Mouse (Mus musculus) testis, adult 2 months (tissue): ENCODE results near the gene Tmub1. TPM values are rescaled to one million over a fixed set of nuclear protein-coding genes. Genes with fewer than 3 reads are reported as not detected.
A peak's percentile ranks its signal among the peaks of the same experiment; 100 is the strongest.

ENCODE experiments used
- H3K27ac ChIP-seq: fragments of 200-500 bp; 2 replicates; pipeline ENCODE4 v1.5.1; 2012; ENCODE audit warnings: low read depth, low read length; ENCODE audit not compliant: control insufficient read depth, insufficient read depth
- H3K27me3 ChIP-seq: fragments of 200-500 bp; 2 replicates; pipeline ENCODE4 v1.6.1; 2012; ENCODE audit warnings: mild to moderate bottlenecking, low read length, moderate library complexity; ENCODE audit not compliant: control insufficient read depth, insufficient read depth
- H3K36me3 ChIP-seq: fragments of 200-500 bp; 2 replicates; pipeline ENCODE4 v1.6.1; 2012; ENCODE audit warnings: mild to moderate bottlenecking, low read length; ENCODE audit not compliant: control insufficient read depth, insufficient read depth
- H3K4me1 ChIP-seq: fragments of 200-500 bp; 2 replicates; pipeline ENCODE4 v1.6.1; 2012; ENCODE audit warnings: low read length; ENCODE audit not compliant: control insufficient read depth, insufficient read depth
- H3K4me3 ChIP-seq: fragments of 200-500 bp; 2 replicates; pipeline ENCODE4 v1.5.1; 2012; ENCODE audit warnings: low read depth, mild to moderate bottlenecking, low read length, moderate library complexity, mixed read lengths; ENCODE audit not compliant: control insufficient read depth
- CTCF ChIP-seq: fragments of 200-500 bp; IDR thresholded peaks from 2 replicates; pipeline ENCODE4 v1.5.1; 2012; ENCODE audit warnings: low read depth, mild to moderate bottlenecking, inconsistent platforms, low read length, moderate library complexity; ENCODE audit not compliant: control insufficient read depth, insufficient read depth, insufficient replicate concordance
- POLR2A ChIP-seq: fragments of 200-500 bp; IDR thresholded peaks from 2 replicates; pipeline ENCODE4 v1.6.1; 2012; ENCODE audit warnings: low read depth, mild to moderate bottlenecking, inconsistent platforms, low read length, moderate library complexity; ENCODE audit not compliant: control insufficient read depth
- polyA plus RNA-seq: library from polyadenylated mRNA; depleted of rRNA; stranded (reverse); fragments of >200 nt; gene quantifications from 2 replicates; pipeline ENCODE4 v1.2.3, GENCODE M21; 2012

The Tmub1 gene
- polyA plus RNA-seq, 1 experiment, result 5.7 TPM

DNA sequence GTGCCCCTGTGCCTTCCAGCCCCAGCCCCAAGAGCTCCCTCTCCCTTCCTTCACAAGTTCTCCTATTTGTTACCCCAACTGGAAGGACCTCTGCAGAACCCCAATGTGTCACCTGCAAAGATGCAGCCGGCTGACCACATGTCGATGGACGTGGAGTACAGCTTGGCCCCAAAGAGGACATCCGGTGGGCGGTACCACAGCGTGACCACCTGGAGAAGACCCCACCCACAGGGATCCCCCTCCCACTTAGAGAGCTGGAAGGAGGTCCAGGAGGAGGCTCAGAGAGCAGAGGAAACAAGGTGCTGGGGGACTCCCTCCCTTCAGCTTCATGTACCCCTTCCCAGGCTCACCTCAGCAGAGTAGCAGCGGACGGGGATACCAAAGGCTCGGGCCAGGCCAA is 27.3 kb downstream of the Tmub1 start:
- Histone ChIP-seq H3K27me3 (no peaks in the 10 kb centered on the region), H3K4me3 (no peak overlapping the region), H3K27ac (no peak overlapping the region), H3K36me3 (no peaks in the 10 kb centered on the region), H3K4me1 (peaks cover 13% of the 10 kb centered on the region)
- no peak for TF ChIP-seq CTCF
- no peak for TF ChIP-seq POLR2A

DNA sequence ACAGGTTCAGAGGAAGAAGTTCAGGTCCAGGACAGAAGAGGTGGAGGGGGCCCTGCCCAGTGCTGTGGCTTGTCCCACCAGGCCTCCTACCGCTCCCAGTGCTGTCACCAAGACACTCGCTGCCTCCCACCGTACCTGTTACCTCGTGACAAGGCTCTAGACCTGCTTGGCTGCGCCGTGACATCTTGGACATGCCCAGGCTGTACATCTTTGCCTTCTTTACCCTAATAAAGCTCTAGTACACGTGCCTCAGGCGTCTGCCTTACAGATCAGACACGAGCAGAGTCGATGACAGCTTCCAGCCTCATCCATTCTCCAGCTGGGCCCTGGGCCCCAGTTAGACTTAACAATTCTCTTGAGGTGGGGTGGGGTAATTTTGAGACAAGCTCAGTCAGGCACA is 30.1 kb downstream of the Tmub1 start:
- Histone ChIP-seq H3K4me3 (no peak overlapping the region), H3K27me3 (no peaks in the 10 kb centered on the region), H3K4me1 (0 out of 2 replicates have a peak, but pooled peaks cover 2% of the 10 kb centered on the region), H3K27ac (no peak overlapping the region), H3K36me3 (no peaks in the 10 kb centered on the region)
- TF ChIP-seq POLR2A (no peak), CTCF (no peak)

DNA sequence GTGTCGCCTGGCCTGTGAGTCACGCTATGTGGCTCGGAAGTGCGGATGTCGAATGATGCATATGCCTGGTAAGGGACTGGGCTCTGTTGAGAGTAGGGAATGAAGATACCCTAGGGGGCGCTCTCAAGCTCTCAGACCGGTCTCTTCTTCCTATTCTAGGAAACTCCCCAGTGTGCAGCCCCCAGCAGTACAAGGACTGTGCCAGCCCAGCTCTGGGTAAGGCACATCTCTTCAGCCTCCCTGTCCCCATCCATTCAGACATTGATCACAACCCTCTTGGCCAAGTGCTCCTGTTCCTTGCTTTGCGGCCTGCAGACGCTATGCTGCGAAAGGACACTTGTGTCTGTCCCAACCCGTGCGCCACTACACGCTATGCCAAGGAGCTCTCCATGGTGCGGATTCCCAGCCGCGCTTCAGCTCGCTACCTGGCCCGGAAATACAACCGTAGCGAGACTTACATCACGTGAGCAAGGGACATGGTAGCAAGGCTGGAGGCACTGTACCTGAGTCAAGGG is 31.4 kb downstream of the Tmub1 start:
- no peak overlapping the region for H3K4me3 ChIP-seq
- 0 out of 2 replicates have a peak, but pooled peaks cover 2% of the 10 kb centered on the region for H3K4me1 ChIP-seq
- no peaks in the 10 kb centered on the region for H3K36me3 ChIP-seq
- no peak overlapping the region for H3K27ac ChIP-seq
- peak; percentile 21; the same call in 1 of the 2 replicates for TF ChIP-seq CTCF
- TF ChIP-seq POLR2A, result peak; percentile 18; the same call in 1 of the 2 replicates
- no peaks in the 10 kb centered on the region for H3K27me3 ChIP-seq

DNA sequence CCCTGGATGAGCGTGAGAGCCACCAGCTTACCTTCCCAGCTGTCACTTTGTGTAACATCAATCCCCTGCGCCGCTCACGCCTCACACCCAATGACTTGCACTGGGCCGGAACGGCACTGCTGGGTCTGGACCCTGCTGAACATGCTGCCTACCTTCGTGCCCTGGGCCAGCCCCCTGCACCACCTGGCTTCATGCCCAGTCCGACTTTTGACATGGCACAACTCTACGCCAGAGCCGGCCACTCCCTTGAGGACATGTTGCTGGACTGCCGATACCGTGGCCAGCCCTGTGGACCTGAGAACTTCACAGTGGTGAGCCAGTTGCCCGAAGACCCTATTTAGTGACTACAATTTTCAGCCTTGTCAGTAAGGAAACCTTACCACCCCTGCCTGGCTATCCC is 33.7 kb downstream of the Tmub1 start:
- no peaks in the 10 kb centered on the region for H3K27me3 ChIP-seq
- H3K27ac ChIP-seq, result no peak overlapping the region
- no peak for TF ChIP-seq CTCF
- TF ChIP-seq POLR2A, result 0 out of 2 replicates have a peak, but pooled peaks have one; percentile 20
- no peaks in the 10 kb centered on the region; the same call in 1 of the 2 replicates for H3K36me3 ChIP-seq
- H3K4me1 ChIP-seq, result 0 out of 2 replicates have a peak, but pooled peaks cover 2% of the 10 kb centered on the region
- no peak overlapping the region for H3K4me3 ChIP-seq

DNA sequence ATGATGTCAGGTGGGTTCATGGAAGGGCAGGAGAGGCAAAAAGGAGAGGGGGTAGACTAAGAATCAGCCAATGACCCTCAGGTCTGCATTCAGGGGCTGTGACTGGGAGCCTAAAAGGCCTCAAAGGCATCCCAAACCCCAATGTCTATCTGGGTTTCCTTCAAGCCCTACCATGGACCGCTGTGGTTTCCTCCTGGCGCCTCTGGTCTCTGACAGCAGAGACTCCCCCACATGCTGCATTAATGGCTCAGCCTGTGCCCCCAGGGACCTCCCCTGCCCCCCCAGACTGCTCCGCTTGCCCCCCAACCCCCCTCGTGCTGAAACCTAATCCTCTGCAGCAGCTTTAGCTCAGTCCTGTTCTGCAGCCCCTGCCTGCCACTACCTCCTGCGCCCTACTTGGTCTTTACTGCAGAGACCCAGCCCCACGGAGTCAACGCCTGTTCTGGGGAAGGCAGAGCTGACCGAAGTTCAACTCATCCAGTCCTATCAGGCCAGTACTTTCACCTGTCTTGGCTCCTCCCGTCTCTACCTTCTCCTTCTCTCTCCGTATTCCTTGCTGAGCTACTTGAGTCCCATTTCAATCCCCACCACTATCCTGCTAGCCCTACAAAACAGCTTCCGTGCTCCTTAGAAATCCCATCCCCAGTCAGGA is 34.5 kb downstream of the Tmub1 start, which contains the start of gene Asic3:
TSS of gene Asic3 (plus strand) at position 351 of the 652 bp plus-strand sequence.
- Histone ChIP-seq H3K4me3 (no peak within 1 kb of the TSS), H3K36me3 (no peaks in the 10 kb centered on the region; the same call in 1 of the 2 replicates), H3K27me3 (no peaks in the 10 kb centered on the region), H3K4me1 (0 out of 2 replicates have a peak, but pooled peaks cover 2% of the 10 kb centered on the region), H3K27ac (no peak within 1 kb of the TSS)
- no peak for TF ChIP-seq POLR2A
- TF ChIP-seq CTCF, result no peak

DNA sequence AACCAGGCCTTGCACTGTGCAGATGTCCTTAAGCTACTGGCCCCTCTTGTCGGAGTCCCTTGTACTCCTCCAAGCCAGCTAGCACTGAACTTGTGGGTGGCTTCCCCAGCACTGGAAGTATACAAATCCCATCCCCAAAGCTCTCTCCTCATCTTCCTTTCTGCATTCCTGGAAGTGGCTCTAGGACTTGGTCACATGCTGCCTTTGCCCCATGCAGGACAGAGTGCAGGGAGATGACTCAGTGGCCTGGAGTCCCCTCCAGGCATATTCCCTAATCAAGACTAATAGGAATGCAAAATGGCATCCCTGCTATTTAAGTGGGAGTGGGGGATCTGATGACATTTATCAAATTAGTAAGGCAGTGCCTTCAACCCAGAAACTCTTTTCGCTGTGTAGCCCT is 35.6 kb downstream of the Tmub1 start:
- Histone ChIP-seq H3K27ac (no peak overlapping the region), H3K27me3 (no peaks in the 10 kb centered on the region), H3K4me1 (0 out of 2 replicates have a peak, but pooled peaks cover 2% of the 10 kb centered on the region), H3K4me3 (no peak overlapping the region), H3K36me3 (no peaks in the 10 kb centered on the region; the same call in 1 of the 2 replicates)
- TF ChIP-seq CTCF (no peak), POLR2A (no peak)

DNA sequence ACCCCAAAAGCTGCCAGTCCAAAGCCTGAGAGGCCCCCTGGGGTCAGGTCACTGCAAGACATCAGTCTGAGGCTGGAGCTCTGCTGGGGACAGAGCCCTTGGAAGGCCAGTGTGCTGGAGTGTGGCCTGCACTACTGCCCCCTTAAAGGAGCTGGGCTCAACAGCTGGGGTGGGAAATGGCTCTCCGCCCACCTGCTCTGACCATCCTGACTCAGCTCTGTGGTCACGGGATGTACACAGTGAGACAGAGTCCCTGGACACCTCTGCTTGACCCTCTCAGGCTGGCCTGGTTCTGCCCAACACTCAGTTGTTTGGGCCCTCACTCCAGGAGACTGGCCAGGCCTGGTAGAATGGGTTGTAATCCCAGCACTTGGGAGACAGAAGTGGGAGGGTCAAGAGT is 38.2 kb downstream of the Tmub1 start:
- TF ChIP-seq CTCF (no peak), POLR2A (no peak)

More for the DNA sequence above, 38.2 kb downstream of the Tmub1 start:
- H3K27ac ChIP-seq, result no peak overlapping the region
- H3K27me3 ChIP-seq, result no peaks in the 10 kb centered on the region
- H3K36me3 ChIP-seq, result no peaks in the 10 kb centered on the region; the same call in 1 of the 2 replicates
- H3K4me1 ChIP-seq, result 0 out of 2 replicates have a peak, but pooled peaks cover 2% of the 10 kb centered on the region
- no peak overlapping the region for H3K4me3 ChIP-seq
